Mouse (Mus musculus) MEL (cell line): Measurements from ENCODE around the gene Sgca. TPM values are rescaled to one million over a fixed set of nuclear protein-coding genes. Genes with fewer than 3 reads are reported as not detected.
A peak's percentile ranks its signal among the peaks of the same experiment; 100 is the strongest.

Experiments used
- DNase-seq: peaks from one replicate; pipeline ENCODE4 v3.0.0; 2011; ENCODE audit warnings: low read depth, low spot score
- H3K27ac ChIP-seq: 2 replicates; pipeline ENCODE4 v1.5.1; 2012; ENCODE audit warnings: low read depth, mild to moderate bottlenecking, control low read depth, low read length, moderate library complexity; ENCODE audit not compliant: control insufficient read depth
- H3K27me3 ChIP-seq, 2 experiments: fragments of 150-350 bp in 1 of 2; sonication (generic) in 1 of 2; 2 replicates each; pipeline ENCODE4 v1.6.1; 2012; ENCODE audit warnings: low read length in 2 of 2, mild to moderate bottlenecking in 2 of 2, improper control_type of control experiment in 1 of 2, moderate library complexity in 1 of 2; ENCODE audit not compliant: insufficient read depth in 2 of 2, control insufficient read depth in 1 of 2
- H3K36me3 ChIP-seq, 2 experiments: 2 replicates each; pipeline ENCODE4 v1.6.1; 2012 to 2014; ENCODE audit warnings: low read length in 2 of 2, improper control_type of control experiment in 1 of 2, inconsistent platforms in 1 of 2, mild to moderate bottlenecking in 1 of 2; ENCODE audit not compliant: insufficient read depth in 2 of 2, control insufficient read depth in 1 of 2
- H3K4me1 ChIP-seq, 2 experiments: fragments of 150-350 bp in 1 of 2; sonication (generic) in 1 of 2; 2 replicates each; pipeline ENCODE4 v1.6.1; 2012; ENCODE audit warnings: low read length in 2 of 2, improper control_type of control experiment in 1 of 2, mild to moderate bottlenecking in 1 of 2; ENCODE audit not compliant: insufficient read depth in 2 of 2, control insufficient read depth in 1 of 2
- H3K4me3 ChIP-seq, 2 experiments: fragments of 150-350 bp in 1 of 2; sonication (generic) in 1 of 2; 2 replicates each; pipeline ENCODE4 v1.5.1; 2012; ENCODE audit warnings: low read depth in 2 of 2, low read length in 2 of 2, mild to moderate bottlenecking in 2 of 2, moderate library complexity in 2 of 2, control low read depth in 1 of 2, improper control_type of control experiment in 1 of 2; ENCODE audit not compliant: control insufficient read depth in 1 of 2, insufficient read depth in 1 of 2
- H3K79me2 ChIP-seq: 2 replicates; pipeline ENCODE4 v1.6.1; 2012; ENCODE audit warnings: mild to moderate bottlenecking, low read length, moderate library complexity; ENCODE audit not compliant: control insufficient read depth, poor library complexity, insufficient read depth
- H3K9ac ChIP-seq: 2 replicates; pipeline ENCODE4 v1.6.1; 2012; ENCODE audit warnings: low read depth, mild to moderate bottlenecking, control low read depth, low read length, moderate library complexity; ENCODE audit not compliant: control insufficient read depth, poor library complexity, severe bottlenecking
- H3K9me3 ChIP-seq: fragments of 150-350 bp; sonication (generic); replicated peaks from 2 replicates; pipeline ENCODE4 v1.6.1; 2012; ENCODE audit warnings: mild to moderate bottlenecking, low read length, improper control_type of control experiment, moderate library complexity; ENCODE audit not compliant: insufficient read depth
- CTCF ChIP-seq, 3 experiments: IDR thresholded peaks in 2 of 3; conservative IDR thresholded peaks in 1 of 3; 2 replicates each; pipeline ENCODE4 v1.5.1; 2011 to 2012; ENCODE audit warnings: low read length in 3 of 3, low read depth in 2 of 3, mild to moderate bottlenecking in 2 of 3, improper control_type of control experiment in 1 of 3, inconsistent platforms in 1 of 3, mixed read lengths in 1 of 3, moderate library complexity in 1 of 3; ENCODE audit not compliant: control insufficient read depth in 1 of 3, insufficient read depth in 1 of 3, poor library complexity in 1 of 3, severe bottlenecking in 1 of 3
- E2F4 ChIP-seq: IDR thresholded peaks from 2 replicates; pipeline ENCODE4 v1.6.1; 2011; ENCODE audit warnings: low read depth, low read length, improper control_type of control experiment, borderline replicate concordance
- EP300 ChIP-seq, 2 experiments: IDR thresholded peaks; 2 replicates each; pipeline ENCODE4 v1.6.1; 2011; ENCODE audit warnings: improper control_type of control experiment in 2 of 2, low read length in 2 of 2, low read depth in 1 of 2, mild to moderate bottlenecking in 1 of 2
- ETS1 ChIP-seq: IDR thresholded peaks from 2 replicates; pipeline ENCODE4 v1.6.1; 2012; ENCODE audit warnings: low read depth, mild to moderate bottlenecking, inconsistent platforms, low read length, improper control_type of control experiment, moderate library complexity
- MYB ChIP-seq: IDR thresholded peaks from 2 replicates; pipeline ENCODE4 v1.6.1; 2011; ENCODE audit warnings: mild to moderate bottlenecking, low read depth, low read length, improper control_type of control experiment
- MYC ChIP-seq: IDR thresholded peaks from 2 replicates; pipeline ENCODE4 v1.6.1; 2011; ENCODE audit warnings: low read depth, mild to moderate bottlenecking, low read length, improper control_type of control experiment, moderate library complexity
- POLR2AphosphoS2 ChIP-seq: IDR thresholded peaks from 2 replicates; pipeline ENCODE4 v1.6.1; 2011; ENCODE audit warnings: low read length, improper control_type of control experiment
- POLR2AphosphoS5 ChIP-seq: IDR thresholded peaks from 2 replicates; pipeline ENCODE4 v1.6.1; 2012; ENCODE audit warnings: low read depth, borderline replicate concordance, mild to moderate bottlenecking, inconsistent platforms, low read length, moderate library complexity, mixed read lengths
- RAD21 ChIP-seq: IDR thresholded peaks from 2 replicates; pipeline ENCODE4 v1.6.1; 2011; ENCODE audit warnings: mild to moderate bottlenecking, low read depth, low read length, improper control_type of control experiment
- RCOR1 ChIP-seq: IDR thresholded peaks from 2 replicates; pipeline ENCODE4 v1.6.1; 2012; ENCODE audit warnings: low read depth, mild to moderate bottlenecking, inconsistent platforms, low read length, improper control_type of control experiment
- SIN3A ChIP-seq: IDR thresholded peaks from 2 replicates; pipeline ENCODE4 v1.6.1; 2012; ENCODE audit warnings: low read length, improper control_type of control experiment, inconsistent platforms
- SMC3 ChIP-seq: IDR thresholded peaks from 2 replicates; pipeline ENCODE4 v1.6.1; 2011; ENCODE audit warnings: low read depth, low read length, improper control_type of control experiment
- TAL1 ChIP-seq: IDR thresholded peaks from 2 replicates; pipeline ENCODE4 v1.6.1; 2012; ENCODE audit warnings: mild to moderate bottlenecking, inconsistent platforms, low read length, moderate library complexity, mixed read lengths
- UBTF ChIP-seq: IDR thresholded peaks from 2 replicates; pipeline ENCODE4 v1.6.1; 2012; ENCODE audit warnings: low read depth, mild to moderate bottlenecking, inconsistent platforms, low read length, improper control_type of control experiment, moderate library complexity, borderline replicate concordance; ENCODE audit not compliant: insufficient read depth
- ZC3H11A ChIP-seq: IDR thresholded peaks from 2 replicates; pipeline ENCODE4 v1.6.1; 2012; ENCODE audit warnings: low read depth, mild to moderate bottlenecking, inconsistent platforms, low read length, improper control_type of control experiment
- ZNF384 ChIP-seq: IDR thresholded peaks from 2 replicates; pipeline ENCODE4 v1.6.1; 2012; ENCODE audit warnings: low read depth, mild to moderate bottlenecking, inconsistent platforms, low read length, improper control_type of control experiment
- polyA plus RNA-seq, 2 experiments: library from polyadenylated mRNA; stranded (reverse) in 1 of 2; unstranded in 1 of 2; fragments of >175 nt in 1 of 2; fragments of >200 nt in 1 of 2; gene quantifications; 2 replicates each; pipeline versions ENCODE4 v1.2.1 to v1.2.4; 2012; ENCODE audit warnings: low replicate concordance in 2 of 2, low read depth in 1 of 2; ENCODE audit not compliant: insufficient read length in 2 of 2, insufficient read depth in 1 of 2, missing spikeins in 1 of 2
- total RNA-seq: library from RNA; depleted of rRNA; stranded (reverse); fragments of 300-350 nt; gene quantifications from 2 replicates; pipeline ENCODE4 v1.2.3, GENCODE M21; 2012

The Sgca gene
- total and polyA plus RNA-seq, 3 experiments: not detected

DNA sequence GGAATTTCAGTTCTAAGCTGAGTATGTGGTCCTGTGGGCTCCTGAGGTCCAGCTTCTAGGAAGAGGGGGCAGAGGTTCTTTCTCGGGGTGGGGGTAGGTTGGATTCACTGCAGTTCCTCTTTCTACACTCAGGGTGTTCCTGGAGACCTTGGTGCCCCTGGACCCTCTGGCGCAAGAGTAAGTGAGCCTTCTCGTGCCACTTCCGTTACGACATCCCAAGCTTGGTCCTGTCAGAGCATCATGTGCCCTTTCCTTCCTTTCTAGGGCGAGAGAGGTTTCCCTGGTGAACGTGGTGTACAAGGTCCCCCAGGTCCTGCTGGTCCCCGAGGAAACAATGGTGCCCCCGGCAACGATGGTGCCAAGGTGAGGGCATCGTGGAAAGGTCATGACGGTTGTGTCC is 30.9 kb downstream of the Sgca start:
- Histone ChIP-seq H3K36me3 (no peaks in the 10 kb centered on the region), H3K4me1 (peaks cover 0 to 6% of the 10 kb centered on the region in 2 experiments; a peak in 1 of 4 replicates), H3K9me3 (no peaks in the 10 kb centered on the region), H3K79me2 (no peaks in the 10 kb centered on the region), H3K4me3 (no peak overlapping the region), H3K27ac (no peak overlapping the region), H3K9ac (no peak overlapping the region), H3K27me3 (0 out of 4 replicates have a peak, but pooled peaks cover 0 to 1% of the 10 kb centered on the region in 2 experiments)
- no peak for TF ChIP-seq E2F4
- TF ChIP-seq SIN3A: no peak
- TF ChIP-seq ETS1: no peak
- TF ChIP-seq TAL1: no peak
- TF ChIP-seq POLR2AphosphoS5: no peak
- DNase-seq: no peak

DNA sequence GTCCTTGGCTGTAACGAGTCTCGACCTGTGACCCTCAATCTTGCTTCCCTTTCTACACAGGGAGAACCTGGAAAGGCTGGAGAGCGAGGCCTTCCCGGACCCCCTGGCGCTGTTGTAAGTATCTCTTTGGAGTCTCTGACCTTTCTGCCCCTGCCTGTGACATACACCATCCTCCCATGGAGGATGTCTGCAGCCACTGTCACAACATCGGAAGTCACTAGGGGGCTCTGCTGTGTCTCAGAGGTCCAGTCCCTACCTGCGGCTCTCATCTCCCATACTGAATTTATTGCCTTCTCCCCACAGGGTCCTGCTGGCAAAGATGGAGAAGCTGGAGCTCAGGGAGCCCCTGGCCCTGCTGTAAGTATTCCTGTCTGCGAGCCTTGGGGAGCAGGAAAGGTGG is 31.8 kb downstream of the Sgca start:
- H3K27me3 ChIP-seq: 0 out of 4 replicates have a peak, but pooled peaks cover 0 to 1% of the 10 kb centered on the region in 2 experiments
- no peak for DNase-seq
- no peak overlapping the region for H3K27ac ChIP-seq
- no peak overlapping the region for H3K9ac ChIP-seq
- no peaks in the 10 kb centered on the region for H3K79me2 ChIP-seq
- H3K36me3 ChIP-seq: no peaks in the 10 kb centered on the region
- peaks cover 0 to 6% of the 10 kb centered on the region in 2 experiments; a peak in 1 of 4 replicates for H3K4me1 ChIP-seq
- peak; percentile 20; the same call in 1 of the 2 replicates for TF ChIP-seq SMC3
- TF ChIP-seq CTCF (IDR thresholded peaks at IDR 0.05 in 2 of 3, conservative IDR thresholded peaks at IDR 0.05 in 1 of 3; ENCODE audit: control insufficient read depth in 1 of 3, insufficient read depth in 1 of 3, low read depth in 2 of 3, low read length in 3 of 3, poor library complexity in 1 of 3, severe bottlenecking in 1 of 3): peak in 2 of 3 experiments; percentile 39 to 40; a peak in 4 of 6 replicates
- no peak for TF ChIP-seq MYB
- no peak for TF ChIP-seq MYC
- no peak for TF ChIP-seq ETS1
- no peak for TF ChIP-seq EP300 (IDR thresholded peaks at IDR 0.05; ENCODE audit: low read depth in 1 of 2, low read length in 2 of 2)
- TF ChIP-seq, all 39 proteins: peak for 2
- Histone ChIP-seq H3K4me3 (no peak overlapping the region), H3K9me3 (no peaks in the 10 kb centered on the region)

GRCm38 (mm10) chr11:94943054-94943453 is 33.1 kb downstream of the Sgca start:
- H3K36me3 ChIP-seq: no peaks in the 10 kb centered on the region
- no peak for DNase-seq
- peaks cover 0 to 8% of the 10 kb centered on the region in 2 experiments; a peak in 2 of 4 replicates for H3K4me1 ChIP-seq
- H3K79me2 ChIP-seq: no peaks in the 10 kb centered on the region
- no peak overlapping the region for H3K27ac ChIP-seq
- no peak overlapping the region for H3K9ac ChIP-seq
- TF ChIP-seq ZC3H11A (no peak), POLR2AphosphoS2 (no peak), ZNF384 (no peak), RCOR1 (no peak), RAD21 (no peak), UBTF (no peak)
- 0 out of 4 replicates have a peak, but pooled peaks cover 0 to 1% of the 10 kb centered on the region in 2 experiments for H3K27me3 ChIP-seq
- no peaks in the 10 kb centered on the region for H3K9me3 ChIP-seq
- no peak overlapping the region for H3K4me3 ChIP-seq
